In genomic region chr4:130036112-130036511, GRCm38 (mm10) we compare ENCODE assay signal across 9 mouse cellular contexts. TPM values are rescaled to one million over a fixed set of nuclear protein-coding genes. Genes with fewer than 3 reads are reported as not detected.
DNase-seq lines count a peak whose midpoint lies in the region; ATAC-seq and TF ChIP-seq lines count a peak whose summit lies in the region.
"Had no signal": no experiment of that assay in that cellular context is flagged by ENCODE, and none has a peak within 500 bp of the region (broad histone marks: within the 10 kb centered on the region; RNA-seq: fewer than 3 reads in every experiment).

No protein-coding gene starts in this region.

- peak; percentile 51 to 78; a peak in 3 of 4 replicates for TF ChIP-seq CTCF in CH12.LX (conservative IDR thresholded peaks at IDR 0.05 in 1 of 2, IDR thresholded peaks at IDR 0.05 in 1 of 2; ENCODE audit: low read depth in 2 of 2, low read length in 2 of 2)
- peak; percentile 76 for TF ChIP-seq CTCF in cortical plate, adult 2 months (IDR thresholded peaks at IDR 0.05; ENCODE audit: extremely low read depth, insufficient read depth, low read length)

- peaks cover 9 to 10% of the 10 kb centered on the region in 2 experiments; a peak in 2 of 4 replicates for H3K4me1 ChIP-seq in CH12.LX (ENCODE audit: control insufficient read depth in 1 of 2, insufficient read depth in 2 of 2)
- H3K4me1 ChIP-seq in cortical plate, adult 2 months (ENCODE audit: control insufficient read depth, insufficient read depth, low read length) = peaks cover 2% of the 10 kb centered on the region; the same call in 1 of the 2 replicates
- peaks cover 18% of the 10 kb centered on the region for H3K4me1 ChIP-seq in kidney, embryonic 15.5 days
- peaks cover 27% of the 10 kb centered on the region for H3K4me1 ChIP-seq in midbrain, embryonic 14.5 days (ENCODE audit: control insufficient read depth, insufficient read depth, low read length)

- no peaks in the 10 kb centered on the region for H3K79me2 ChIP-seq in CH12.LX (replicated peaks; ENCODE audit: control insufficient read depth, extremely low read depth, insufficient read depth, poor library complexity, severe bottlenecking)

- H3K27me3 ChIP-seq in CH12.LX (replicated peaks) = peaks cover 89% of the 10 kb centered on the region
- H3K27me3 ChIP-seq in kidney, embryonic 15.5 days = peaks cover 34% of the 10 kb centered on the region
- no peaks in the 10 kb centered on the region for H3K27me3 ChIP-seq in midbrain, embryonic 14.5 days (ENCODE audit: control insufficient read depth, insufficient read depth, low read length)

- no peak overlapping the region for H3K9ac ChIP-seq in CH12.LX (ENCODE audit: insufficient read depth, low read depth)
- H3K9ac ChIP-seq in kidney, embryonic 15.5 days = no peak overlapping the region
- H3K9ac ChIP-seq in midbrain, embryonic 14.5 days (replicated peaks; ENCODE audit: low read length) = no peak overlapping the region

- no peak overlapping the region for H3K4me3 ChIP-seq in CH12.LX (replicated peaks in 1 of 3; ENCODE audit: low read depth in 2 of 3, low read length in 2 of 3, poor library complexity in 1 of 3)
- no peak overlapping the region for H3K4me3 ChIP-seq in cortical plate, adult 2 months (ENCODE audit: insufficient read depth, low read length)
- H3K4me3 ChIP-seq in kidney, embryonic 15.5 days (replicated peaks) = 0 out of 2 replicates have a peak overlapping the region, but pooled peaks have one; percentile 23
- no peak overlapping the region for H3K4me3 ChIP-seq in midbrain, embryonic 14.5 days (replicated peaks; ENCODE audit: low read depth, low read length)

- peak overlapping the region; percentile 18 for H3K4me2 ChIP-seq in CH12.LX (ENCODE audit: insufficient read depth, low read depth, poor library complexity, severe bottlenecking)
- H3K4me2 ChIP-seq in kidney, embryonic 15.5 days = peak overlapping the region; percentile 52
- H3K4me2 ChIP-seq in midbrain, embryonic 14.5 days (ENCODE audit: low read length) = no peak overlapping the region

- TF ChIP-seq POLR2A in CH12.LX (IDR thresholded peaks at IDR 0.05; ENCODE audit: low read depth, low read length) = no peak
- 0 out of 2 replicates have a peak, but pooled peaks have one; percentile 21 for TF ChIP-seq POLR2A in cortical plate, adult 2 months (IDR thresholded peaks at IDR 0.05; ENCODE audit: extremely low read depth, insufficient read depth, low read length)

- WGBS in kidney, embryonic 15.5 days = 7% methylated on average over 8 of the region's 8 CpGs
- WGBS in midbrain, embryonic 14.5 days = 3% methylated on average over 8 of the region's 8 CpGs

- dilution Hi-C loops in CH12.LX (cut with MboI; ENCODE audit: extremely low pct_ligation_motif_present, extremely low pct_unique_long_range_greater_than_20kb, low sequenced_read_pairs) = no loop called here

- ATAC-seq in kidney, embryonic 15.5 days (replicated peaks; ENCODE audit: low FRiP score) = peak; percentile 54
- ATAC-seq in midbrain, embryonic 14.5 days (ENCODE audit: low FRiP score, low TSS enrichment) = no peak

- TF ChIP-seq EP300 in CH12.LX (IDR thresholded peaks at IDR 0.05; ENCODE audit: low read length) = no peak

- peak; percentile 59 for TF ChIP-seq RAD21 in CH12.LX (IDR thresholded peaks at IDR 0.05; ENCODE audit: low read depth, low read length)

- no peaks in the 10 kb centered on the region for H3K36me3 ChIP-seq in CH12.LX (replicated peaks in 1 of 2; ENCODE audit: control insufficient read depth in 1 of 2, insufficient read depth in 1 of 2, low read length in 1 of 2)
- no peaks in the 10 kb centered on the region for H3K36me3 ChIP-seq in kidney, embryonic 15.5 days
- H3K36me3 ChIP-seq in midbrain, embryonic 14.5 days (ENCODE audit: control insufficient read depth, insufficient read depth, low read length) = no peaks in the 10 kb centered on the region
- H3K36me3 ChIP-seq: G1E had no signal

- peaks cover 8% of the 10 kb centered on the region for H3K9me3 ChIP-seq in CH12.LX (replicated peaks; ENCODE audit: low read length)
- H3K9me3 ChIP-seq in kidney, embryonic 15.5 days (replicated peaks) = no peaks in the 10 kb centered on the region
- H3K9me3 ChIP-seq in midbrain, embryonic 14.5 days (ENCODE audit: control insufficient read depth, low read length) = no peaks in the 10 kb centered on the region
- H3K9me3 ChIP-seq: G1E had no signal

- in situ Hi-C loops in CH12.LX (cut with MboI; ENCODE audit: low pct_ligation_motif_present, low pct_unique_long_range_greater_than_20kb, low sequenced_read_pairs) = no loop called here

- peak; percentile 64 to 68 for DNase-seq in frontal cortex, postnatal 36 days (ENCODE audit: low spot score in 2 of 2)
- no peak for DNase-seq in frontal cortex, postnatal 14 days (ENCODE audit: low spot score in 2 of 2)
- DNase-seq in CH12.LX (ENCODE audit: extremely low read depth) = peak; percentile 12
- DNase-seq in heart, adult 9 months (ENCODE audit: low spot score in 2 of 2) = peak; percentile 36 to 37
- peak; percentile 59 for DNase-seq in midbrain, embryonic 14.5 days
- DNase-seq in thymus, postnatal 4 days = peak; percentile 62

- no peak overlapping the region for H3K27ac ChIP-seq in CH12.LX (ENCODE audit: insufficient read depth, low read depth)
- no peak overlapping the region for H3K27ac ChIP-seq in cortical plate, adult 2 months (ENCODE audit: insufficient read depth, low read length)
- peak overlapping the region; percentile 83 for H3K27ac ChIP-seq in kidney, embryonic 15.5 days
- no peak overlapping the region; the same call in 1 of the 2 replicates for H3K27ac ChIP-seq in midbrain, embryonic 14.5 days (replicated peaks; ENCODE audit: low read depth, low read length)

TF ChIP-seq in CH12.LX, 34 proteins besides CTCF, POLR2A, EP300 and RAD21:
- no peak for TF ChIP-seq SIN3A (IDR thresholded peaks at IDR 0.05; ENCODE audit: low read length)
- no peak for TF ChIP-seq E2F4 (IDR thresholded peaks at IDR 0.05; ENCODE audit: insufficient replicate concordance, low read depth, low read length)
- TF ChIP-seq ELF1 (IDR thresholded peaks at IDR 0.05; ENCODE audit: low read depth, low read length) = no peak
- no peak for TF ChIP-seq HCFC1 (IDR thresholded peaks at IDR 0.05; ENCODE audit: low read depth, low read length)
- TF ChIP-seq JUND (conservative IDR thresholded peaks at IDR 0.05; ENCODE audit: low read depth, low read length) = no peak
- no peak for TF ChIP-seq MXI1 (IDR thresholded peaks at IDR 0.05; ENCODE audit: low read depth, low read length)
- TF ChIP-seq TCF12 (IDR thresholded peaks at IDR 0.05; ENCODE audit: low read depth, low read length) = no peak
- TF ChIP-seq MAZ (IDR thresholded peaks at IDR 0.05; ENCODE audit: low read depth, low read length) = peak; percentile 83
- TF ChIP-seq MAFK (IDR thresholded peaks at IDR 0.05; ENCODE audit: insufficient replicate concordance, low read length) = no peak
- no peak for TF ChIP-seq CHD1 (IDR thresholded peaks at IDR 0.05; ENCODE audit: low read depth, low read length)
- TF ChIP-seq BHLHE40 (IDR thresholded peaks at IDR 0.05; ENCODE audit: low read depth, low read length) = no peak
- TF ChIP-seq ZMIZ1 (IDR thresholded peaks at IDR 0.05; ENCODE audit: low read depth, low read length) = no peak
- TF ChIP-seq POLR2AphosphoS2 (IDR thresholded peaks at IDR 0.05; ENCODE audit: low read depth, low read length) = no peak
- TF ChIP-seq KAT2A (IDR thresholded peaks at IDR 0.05; ENCODE audit: insufficient replicate concordance, low read length) = no peak
- peak; percentile 70 for TF ChIP-seq SMC3 (IDR thresholded peaks at IDR 0.05; ENCODE audit: low read depth, low read length)

RNA-seq across cellular contexts. Expression of gene Col16a1, which starts 11.5 kb away (rescaled TPM):
- total RNA-seq in CH12.LX (2012; rRNA removed) (0.13 TPM in 1 of 2 replicates, not detected in the other), CH12.LX (2014; rRNA removed) (not detected in 2 replicates)
- not detected in 2 replicates for polyA plus RNA-seq in CH12.LX (2012; ENCODE audit: insufficient read length, low read depth)
- polyA plus RNA-seq in cortical plate, adult 2 months (2012; rRNA removed) = 35.6 and 41.0 TPM in 2 replicates
- polyA plus RNA-seq in kidney, embryonic 15.5 days (2015; fragmentation: Nextera tagmentation; extraction: Ambion mirVana) = 42.7 and 57.4 TPM in 2 replicates
- 4.3 and 4.4 TPM in 2 replicates for polyA plus RNA-seq in midbrain, embryonic 14.5 days (2014; fragmentation: Nextera tagmentation; extraction: Ambion mirVana)
- total RNA-seq: G1E had no signal
- polyA plus RNA-seq: G1E had no signal

RNA-seq across cellular contexts. Expression of gene Adgrb2, which starts 51.4 kb away (rescaled TPM):
- total RNA-seq in CH12.LX (2012; rRNA removed) (0.04 and 0.08 TPM in 2 replicates), CH12.LX (2014; rRNA removed) (not detected in 2 replicates)
- not detected in 2 replicates for polyA plus RNA-seq in CH12.LX (2012; ENCODE audit: insufficient read length, low read depth)
- 306 and 345 TPM in 2 replicates for polyA plus RNA-seq in cortical plate, adult 2 months (2012; rRNA removed)
- polyA plus RNA-seq in kidney, embryonic 15.5 days (2015; fragmentation: Nextera tagmentation; extraction: Ambion mirVana) = 1.8 and 2.3 TPM in 2 replicates
- 15.9 and 16.9 TPM in 2 replicates for polyA plus RNA-seq in midbrain, embryonic 14.5 days (2014; fragmentation: Nextera tagmentation; extraction: Ambion mirVana)
- polyA plus RNA-seq: G1E had no signal

Comparison
In these comparisons a context has a peak if more than half of its experiments do, and no peak if none do; other contexts are left out.
1. DNase-seq: peak in frontal cortex, postnatal 36 days (2 of 2), CH12.LX (single experiment), heart, adult 9 months (2 of 2), midbrain, embryonic 14.5 days (single experiment) and thymus, postnatal 4 days (single experiment); none in frontal cortex, postnatal 14 days (0 of 2).
2. RNA of gene Adgrb2, which starts 51.4 kb away (polyA plus RNA-seq): 306 to 345 TPM in cortical plate, adult 2 months; 15.9 to 16.9 TPM in midbrain, embryonic 14.5 days, 1.8 to 2.3 TPM in kidney, embryonic 15.5 days and not detected in CH12.LX; every median in the first group is over 10 times any median in the second.